Mouse (Mus musculus) E14TG2a.4 (cell line): ENCODE measurements around the gene Rps3a1.

Source experiments
- CTCF ChIP-seq: conservative IDR thresholded peaks from 2 replicates; pipeline ENCODE4 v1.5.1; 2014; ENCODE audit warnings: low read length
- POU5F1 ChIP-seq: IDR thresholded peaks from 2 replicates; pipeline ENCODE4 v1.6.1; 2014; ENCODE audit warnings: low read length, borderline replicate concordance

DNA sequence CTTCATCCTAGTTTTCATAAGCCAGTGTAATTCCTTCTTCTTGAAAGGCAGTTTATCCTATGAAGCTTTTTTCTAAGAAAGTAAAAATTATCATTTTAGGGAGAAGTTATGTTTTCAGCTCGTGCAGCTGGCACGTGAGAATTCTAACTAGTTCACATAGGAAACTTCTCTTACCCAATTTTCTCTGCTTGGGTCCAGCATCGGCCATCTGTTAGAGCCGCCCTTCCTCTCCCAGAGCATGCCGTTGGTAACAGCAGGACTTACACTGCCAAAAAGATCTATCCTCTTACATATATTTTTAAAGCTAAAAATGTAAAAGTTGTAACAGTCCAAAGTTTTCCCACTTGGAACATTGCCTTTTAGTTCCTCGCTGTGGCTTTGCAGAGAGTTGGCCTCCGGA lies 33.4 kb downstream of the Rps3a1 start:
- TF ChIP-seq CTCF (no peak), POU5F1 (no peak)
